Mouse (Mus musculus): ENCODE measurements at regions not wholly inside any gene's neighbourhood (a gene's known extent, or its start where the extent isn't known, plus 50 kb on each side); places are given as distances from the start of the nearest gene placed in this dataset.
"Not testable (repeated sequence)": the region's sequence is repeated elsewhere in the genome, so short reads cannot be mapped to it uniquely, and the experiment has no call there.

DNA sequence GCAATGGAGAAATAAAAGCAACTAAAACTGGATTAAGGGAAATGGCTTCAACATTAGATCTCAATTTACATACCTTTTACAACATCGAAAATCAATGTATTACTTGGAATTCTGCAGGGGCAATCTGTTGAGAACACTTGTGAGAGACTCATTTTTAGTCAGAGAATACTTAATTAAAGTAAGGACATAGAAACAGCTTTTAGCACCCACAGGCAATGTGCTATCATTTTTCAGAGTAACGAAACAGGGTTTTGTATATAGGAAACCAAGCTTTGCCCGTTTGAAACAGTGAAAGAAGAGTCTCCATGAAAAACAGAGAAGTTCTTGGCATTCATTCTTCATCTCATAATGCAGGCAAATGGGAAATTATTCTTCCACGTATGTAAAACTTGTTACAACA, 196.4 kb downstream of the Tdrd3 start:
- no peak for DNase-seq

DNA sequence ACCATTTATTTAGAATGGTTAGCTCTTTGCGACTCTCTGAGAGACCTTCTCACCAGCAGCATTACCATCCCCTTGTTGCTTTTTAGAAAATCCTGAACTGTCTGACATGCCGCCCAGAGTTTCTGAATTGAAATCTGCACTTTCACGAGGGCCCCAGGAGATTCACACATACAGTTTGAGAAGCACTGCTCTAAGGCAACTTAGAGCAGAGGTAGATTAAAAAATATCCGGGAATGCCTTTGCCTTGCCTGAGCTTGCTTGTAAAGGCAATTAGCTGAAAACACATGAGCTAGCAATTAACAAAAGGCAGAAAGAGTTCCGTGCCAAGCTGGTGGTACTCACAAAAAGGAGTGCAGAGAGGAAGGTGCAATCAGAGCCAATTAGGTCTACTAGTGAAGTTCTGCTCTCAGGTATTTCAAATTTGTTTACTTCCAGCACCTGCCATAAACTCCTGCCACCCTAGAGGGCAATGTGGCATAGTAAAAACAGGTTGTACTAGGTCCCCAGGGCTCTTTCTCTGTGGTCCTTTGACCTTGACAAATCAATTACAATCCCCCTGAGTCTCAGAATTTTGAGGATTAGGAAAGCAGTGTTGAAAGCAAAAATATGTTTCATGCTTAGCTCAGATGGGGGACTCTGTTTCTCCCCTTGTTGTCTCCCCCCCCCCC, 203.1 kb downstream of the Tdrd3 start:
- no peak for DNase-seq

DNA sequence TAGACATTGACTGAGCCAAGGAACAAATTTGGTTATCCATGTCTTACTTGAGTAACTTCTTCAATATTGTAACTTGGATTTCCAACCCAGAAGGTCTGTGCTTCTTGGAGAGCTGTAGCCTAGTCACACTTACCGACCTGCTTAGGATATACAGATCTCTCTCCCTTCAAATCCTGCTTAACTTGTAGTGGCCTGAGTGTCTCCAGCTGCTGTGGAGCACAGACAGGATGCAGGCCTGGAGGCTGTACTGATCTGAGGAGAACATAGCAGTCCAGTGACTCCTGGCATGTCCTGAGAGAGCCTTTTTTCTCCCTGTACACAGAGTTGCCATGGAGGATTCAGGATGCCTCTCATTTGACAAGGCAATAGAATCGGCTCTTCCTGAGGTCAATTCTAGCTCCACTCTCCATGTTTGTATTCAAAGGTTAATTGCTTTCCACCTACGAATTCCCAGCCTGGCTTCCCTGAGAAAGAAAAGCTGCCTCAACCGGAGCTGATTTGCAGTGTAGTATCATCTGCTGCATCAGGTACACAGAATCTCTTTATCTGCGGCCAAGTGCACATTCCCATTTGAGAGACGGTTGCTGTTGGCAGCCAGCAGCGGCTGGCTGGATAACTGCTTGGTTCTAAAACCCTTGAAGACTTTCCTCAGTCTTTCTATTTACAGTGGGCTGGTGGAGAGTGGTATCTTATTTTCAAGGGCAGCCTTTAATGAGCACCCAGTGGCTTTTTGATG, 214.8 kb downstream of the Tdrd3 start:
- no peak for DNase-seq

DNA sequence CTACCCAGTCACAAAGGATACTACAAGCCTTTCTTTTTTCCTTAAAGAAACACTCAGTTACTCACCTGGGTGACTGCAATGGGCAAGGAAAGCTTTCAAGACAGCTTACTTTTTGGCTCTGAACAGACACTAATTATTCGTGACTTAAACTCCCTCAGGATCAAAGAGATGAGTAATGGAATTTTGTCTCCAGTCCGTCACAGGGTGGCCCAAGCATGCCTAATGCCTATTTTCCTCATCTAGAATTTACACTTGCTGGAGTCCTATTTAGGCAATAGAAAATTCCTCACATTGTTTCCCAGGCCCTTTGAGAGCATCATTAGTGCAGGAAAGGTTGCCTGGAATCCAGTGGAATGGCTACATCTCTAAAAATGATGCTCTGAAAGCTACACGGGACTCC, 218.2 kb downstream of the Tdrd3 start:
- no peak for DNase-seq

DNA sequence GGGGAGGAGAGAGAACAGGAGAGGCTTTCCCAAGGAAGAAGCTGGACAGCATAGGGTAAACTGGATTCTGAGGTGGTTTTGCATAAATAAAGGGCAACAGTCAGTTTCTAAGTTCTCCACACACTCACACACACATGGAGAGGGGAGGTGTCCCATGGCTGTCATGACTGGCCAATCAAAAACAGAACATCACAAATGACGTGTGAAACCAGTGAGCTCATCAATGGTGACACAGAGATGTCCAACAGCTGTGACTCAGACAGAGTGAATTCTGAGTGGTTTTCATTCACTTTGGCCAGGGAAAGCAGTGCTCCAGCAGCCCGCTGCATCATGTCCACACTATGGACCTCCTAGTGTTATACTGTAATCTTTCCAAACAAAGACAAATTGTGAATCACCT, 220.7 kb downstream of the Tdrd3 start:
- DNase-seq, result no peak

DNA sequence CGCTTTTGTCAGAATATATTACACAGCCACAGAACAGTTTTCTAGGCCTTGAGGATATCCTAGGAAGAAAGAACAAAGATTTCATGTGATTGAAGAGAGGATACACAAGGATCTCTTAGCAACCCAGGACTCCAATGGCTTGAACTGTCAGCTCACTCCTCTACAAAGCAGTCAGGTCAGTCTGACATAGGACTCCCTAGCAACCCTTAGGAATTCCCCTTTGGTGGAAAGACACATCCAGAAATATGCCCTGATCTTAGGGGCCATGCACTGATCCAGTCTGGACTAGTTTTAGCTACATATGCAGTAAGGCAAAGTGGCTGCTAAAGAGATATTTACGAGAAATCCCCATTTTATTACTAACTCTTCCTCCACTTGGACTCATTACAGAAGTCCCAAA, 251.5 kb downstream of the Tdrd3 start:
- no peak for DNase-seq

DNA sequence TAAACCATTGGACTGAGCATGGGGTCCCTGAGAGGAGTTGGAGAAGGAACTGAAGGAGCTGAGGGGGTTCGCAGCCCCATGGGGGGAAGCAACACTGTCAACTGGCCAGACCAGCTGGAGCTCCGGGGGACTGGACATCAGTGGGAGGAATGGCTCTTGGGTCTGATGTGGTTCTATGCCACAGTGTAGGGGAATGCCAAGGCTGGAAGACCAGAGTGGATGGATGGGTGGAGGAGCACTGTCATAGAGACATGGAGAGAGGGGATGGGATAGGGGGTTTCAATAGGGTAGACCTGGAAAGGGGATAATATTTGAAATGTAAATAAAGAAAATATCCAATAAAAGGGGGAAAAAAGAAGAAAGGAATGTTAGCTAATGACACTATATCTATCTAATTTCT, 253.1 kb downstream of the Tdrd3 start:
- no peak for DNase-seq

DNA sequence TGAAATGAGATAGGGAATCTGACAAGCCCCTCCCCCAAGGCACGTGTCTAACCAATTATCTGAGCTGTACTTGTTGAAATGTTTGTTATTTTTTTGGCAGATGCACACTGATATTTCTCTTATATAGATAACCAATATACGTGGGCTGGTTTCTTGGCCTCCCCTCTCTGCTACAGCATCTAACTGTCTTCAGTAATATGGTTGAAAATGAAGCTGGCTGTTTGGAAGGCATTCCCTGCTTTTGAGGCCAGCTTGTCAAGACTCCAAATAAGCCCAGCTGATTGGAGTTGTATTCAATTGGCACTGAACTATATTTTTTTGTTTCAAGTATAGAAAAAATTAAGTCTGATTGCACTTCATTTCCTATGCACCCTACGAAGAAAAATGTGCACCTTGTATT, 264.3 kb downstream of the Tdrd3 start:
- DNase-seq, result no peak

DNA sequence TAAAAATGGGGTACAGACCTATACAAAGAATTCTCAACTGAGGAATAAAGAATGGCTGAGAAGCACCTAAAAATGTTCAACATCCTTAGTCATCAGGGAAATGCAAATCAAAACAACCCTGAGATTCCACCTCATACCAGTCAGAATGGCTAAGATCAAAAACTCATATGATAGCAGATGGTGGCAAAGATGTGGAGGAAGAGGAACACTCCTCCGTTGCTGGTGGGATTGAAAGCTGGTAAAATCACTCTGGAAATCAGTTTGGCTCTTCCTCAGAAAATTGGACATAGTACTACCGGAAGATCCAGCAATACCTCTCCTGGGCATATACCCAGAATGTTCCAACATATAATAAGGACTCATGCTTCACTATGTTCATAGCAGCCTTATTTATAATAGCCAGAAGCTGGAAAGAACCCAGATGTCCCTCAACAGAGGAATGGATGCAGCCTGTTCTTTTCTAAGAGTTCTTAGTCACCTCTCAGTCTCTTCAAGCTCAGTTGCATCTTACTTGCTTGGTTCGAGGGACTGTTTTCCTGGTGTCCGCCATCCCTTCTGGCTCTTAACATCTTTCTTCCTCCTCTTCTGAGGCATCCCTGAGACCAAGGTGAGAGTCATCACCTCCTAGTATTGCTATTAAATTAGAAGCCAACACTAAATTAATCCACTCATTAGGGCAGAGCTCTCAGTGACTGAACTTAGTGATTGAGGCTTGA, 266.8 kb downstream of the Tdrd3 start:
- not testable (repeated sequence) for DNase-seq

DNA sequence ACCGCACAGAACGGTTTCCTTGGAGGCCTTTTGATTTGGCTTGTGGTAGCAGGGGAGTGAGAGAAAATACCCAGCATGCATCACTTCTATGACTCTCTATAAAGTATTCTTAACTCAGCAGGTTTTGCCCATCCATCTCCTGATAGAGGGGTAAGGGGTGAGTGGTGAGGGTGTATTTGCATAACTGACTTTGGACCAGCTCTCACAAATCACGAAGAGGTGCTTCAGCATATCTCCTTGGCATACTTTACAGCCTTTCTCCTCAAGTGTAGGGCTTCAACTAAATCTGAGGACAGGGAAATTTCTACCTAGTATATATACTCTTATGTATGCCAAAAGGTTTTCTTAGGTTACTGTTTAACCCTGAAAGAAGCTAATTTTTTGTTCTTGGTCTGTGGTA, 273.4 kb downstream of the Tdrd3 start:
- DNase-seq, result no peak

DNA sequence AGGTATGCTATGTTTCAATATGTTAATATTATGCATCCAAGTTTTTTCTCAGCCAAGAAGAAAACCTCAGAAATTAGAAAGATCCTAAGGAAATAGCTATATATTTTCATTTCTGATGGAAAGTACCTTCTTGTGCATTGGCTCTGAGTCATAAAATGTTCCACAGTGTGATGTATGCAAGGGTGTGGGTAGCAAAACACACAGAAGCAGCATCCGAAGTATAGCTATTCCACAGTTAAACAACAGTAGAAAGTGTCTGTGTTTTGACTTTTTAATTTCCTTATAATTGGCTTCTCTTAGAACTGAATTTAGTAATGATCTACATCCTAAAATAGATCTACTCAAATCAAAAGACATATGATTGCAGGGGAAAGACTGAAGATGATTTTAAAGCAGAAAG, 320.0 kb downstream of the Tdrd3 start:
- DNase-seq, result no peak

DNA sequence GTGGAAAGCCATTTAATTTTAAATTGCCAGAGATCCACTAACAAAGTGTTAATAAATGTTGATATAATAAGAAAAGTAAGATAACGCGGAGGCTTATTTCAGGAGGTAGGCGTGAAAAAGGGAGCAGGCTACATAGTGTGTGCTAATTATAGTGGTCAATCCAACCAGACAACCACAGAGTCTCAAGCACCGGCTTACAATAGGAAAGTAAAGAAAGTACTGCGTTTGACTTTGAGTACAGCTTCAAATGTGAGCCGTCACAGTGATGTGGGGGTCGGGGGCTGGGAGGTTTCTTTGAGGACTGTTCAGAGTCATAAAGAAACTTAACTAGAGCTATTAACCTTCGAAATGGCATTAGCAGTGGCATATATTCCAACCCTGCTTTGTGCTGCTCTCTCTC, 329.1 kb downstream of the Tdrd3 start:
- DNase-seq, result no peak

DNA sequence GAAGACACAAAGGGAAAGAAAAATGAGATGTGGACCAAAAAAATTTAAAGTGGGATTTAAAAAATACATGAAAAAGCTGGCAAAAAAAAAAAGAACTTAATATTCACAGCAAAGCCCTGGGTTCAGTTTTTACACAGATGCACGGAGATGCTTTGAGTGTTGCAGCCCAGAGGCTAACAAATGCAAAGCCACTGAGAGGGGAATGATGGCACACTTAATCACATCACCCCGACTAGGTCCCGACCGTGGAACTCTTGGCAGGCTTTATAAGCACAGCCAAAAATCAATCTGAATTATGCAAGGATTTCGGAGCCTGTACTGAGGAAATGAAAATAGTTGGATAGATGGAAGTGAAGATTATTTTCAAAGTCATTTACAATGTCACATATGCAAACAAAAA, 329.6 kb downstream of the Tdrd3 start:
- DNase-seq, result no peak

DNA sequence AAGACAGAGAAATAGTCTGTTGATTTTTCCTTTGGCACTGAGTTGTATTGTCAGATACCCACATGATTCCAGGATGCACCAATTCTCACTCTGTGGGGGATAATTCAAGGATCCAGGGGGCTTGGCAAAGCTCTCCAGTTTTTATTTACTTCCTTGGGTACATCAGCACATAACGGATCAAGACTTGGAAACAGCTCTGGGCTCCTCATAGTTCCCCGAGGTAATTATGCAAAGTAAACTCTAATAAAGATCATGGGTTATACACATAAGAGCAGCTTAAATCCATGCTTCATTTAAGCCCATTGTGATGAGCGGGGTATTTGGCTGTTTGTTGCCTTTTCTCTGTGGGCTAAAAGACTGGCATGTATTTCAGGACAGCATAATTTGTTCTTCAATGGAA, 332.6 kb downstream of the Tdrd3 start:
- no peak for DNase-seq

DNA sequence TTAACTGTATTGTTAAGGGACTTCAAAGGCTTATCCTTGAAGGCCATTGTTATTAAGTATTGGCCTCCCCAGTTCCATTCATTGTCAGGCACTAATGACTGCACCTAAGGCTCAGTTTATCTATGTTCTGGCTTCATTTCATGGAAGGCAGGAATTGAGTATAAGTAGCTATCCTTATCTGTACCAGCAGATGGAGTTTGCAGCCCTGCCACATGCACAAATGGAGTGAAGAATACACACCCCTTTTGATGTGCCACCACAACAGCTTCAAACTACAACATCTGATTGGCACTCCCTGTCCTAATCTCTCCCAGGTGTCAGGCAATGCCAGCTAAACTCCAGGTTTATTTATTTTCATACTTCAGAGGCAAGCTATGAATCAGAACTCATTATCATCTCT, 333.3 kb downstream of the Tdrd3 start:
- DNase-seq, result no peak

DNA sequence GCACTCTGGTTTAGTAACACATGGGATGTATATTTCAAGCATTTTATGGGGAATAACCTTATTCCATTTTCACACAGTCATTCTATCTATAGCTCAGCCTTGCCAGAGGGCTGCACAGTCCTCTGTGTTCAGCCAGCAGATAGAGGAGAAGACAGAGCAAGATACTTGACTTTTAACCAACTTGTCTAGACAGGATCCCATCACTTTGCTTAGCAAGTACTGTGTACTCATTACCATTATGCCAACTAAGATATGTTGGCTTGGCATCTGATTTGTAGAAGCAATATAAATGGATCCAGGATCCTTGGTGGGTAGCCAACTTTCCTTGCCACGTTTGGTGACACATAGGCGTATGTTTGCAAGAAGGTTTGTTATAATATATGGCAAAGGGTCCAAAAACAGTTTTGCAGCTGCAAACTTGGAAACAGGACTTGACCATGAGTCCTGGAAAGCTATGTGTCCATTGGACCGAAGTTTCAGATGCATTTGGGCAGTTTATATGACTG, 334.3 kb downstream of the Tdrd3 start:
- DNase-seq, result no peak

DNA sequence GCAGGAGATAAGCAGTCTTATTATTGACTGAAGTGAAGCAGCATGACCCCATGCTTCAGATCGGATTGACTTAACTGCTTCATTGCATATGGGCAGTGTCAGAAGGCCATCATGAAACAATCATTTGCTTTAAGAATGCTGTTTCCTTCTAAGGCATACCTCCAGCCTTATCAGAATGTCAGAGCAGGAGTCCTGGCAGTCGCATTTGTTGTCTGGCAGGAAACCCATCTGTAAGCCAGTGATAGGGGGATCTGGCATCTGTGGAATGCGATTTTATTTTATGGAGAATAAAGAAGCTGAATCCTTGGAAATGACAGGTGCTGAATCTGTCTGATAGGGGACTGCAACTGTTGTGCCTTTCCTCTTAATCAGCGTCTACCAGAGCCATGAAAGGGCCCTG, 338.3 kb downstream of the Tdrd3 start:
- no peak for DNase-seq

DNA sequence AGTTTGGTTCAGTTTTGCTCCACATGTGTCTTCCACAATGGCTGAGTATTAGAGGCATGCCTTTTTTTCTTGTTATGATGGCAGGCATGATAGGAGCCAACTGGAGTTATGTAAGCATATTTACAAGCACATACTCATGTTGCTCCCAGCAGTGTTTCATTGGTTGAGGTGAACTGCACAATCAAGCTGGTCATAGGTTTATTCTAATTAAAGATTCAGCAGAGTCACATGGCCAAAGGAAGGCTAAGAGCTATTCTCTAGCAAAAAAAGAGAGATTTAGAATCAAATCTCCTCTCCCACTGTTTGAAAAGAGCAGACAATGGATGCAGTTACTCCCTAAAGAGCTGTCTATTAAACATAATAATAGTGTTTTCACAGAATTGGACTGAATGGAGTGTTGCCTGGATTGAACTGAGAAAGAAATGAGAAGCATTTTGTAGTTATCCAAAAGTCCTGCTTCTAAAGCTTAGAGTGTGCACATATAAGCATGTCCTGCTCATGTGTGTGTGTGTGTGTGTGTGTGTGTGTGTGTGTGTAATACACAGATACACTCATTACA, 359.0 kb downstream of the Tdrd3 start:
- no peak for DNase-seq

DNA sequence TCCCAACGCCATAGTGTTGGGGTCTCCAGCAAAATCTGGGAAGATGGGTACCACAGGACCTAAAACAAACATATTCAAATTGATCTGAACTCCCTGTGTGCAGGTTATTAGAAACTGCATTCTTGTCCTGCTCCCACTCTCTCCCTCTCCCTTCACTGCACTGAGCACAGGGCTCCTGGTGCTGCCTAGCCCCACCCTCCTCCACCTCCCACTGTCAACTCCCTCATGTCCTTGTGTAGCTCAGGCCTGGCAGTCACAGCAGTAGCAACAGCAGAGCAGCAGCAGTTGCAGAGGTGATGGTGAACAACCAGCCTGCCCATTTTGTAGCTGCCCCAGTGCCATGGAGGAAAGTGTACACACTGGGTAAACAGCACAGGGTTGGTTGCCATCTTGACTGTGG, 383.4 kb downstream of the Tdrd3 start:
- DNase-seq, result no peak

DNA sequence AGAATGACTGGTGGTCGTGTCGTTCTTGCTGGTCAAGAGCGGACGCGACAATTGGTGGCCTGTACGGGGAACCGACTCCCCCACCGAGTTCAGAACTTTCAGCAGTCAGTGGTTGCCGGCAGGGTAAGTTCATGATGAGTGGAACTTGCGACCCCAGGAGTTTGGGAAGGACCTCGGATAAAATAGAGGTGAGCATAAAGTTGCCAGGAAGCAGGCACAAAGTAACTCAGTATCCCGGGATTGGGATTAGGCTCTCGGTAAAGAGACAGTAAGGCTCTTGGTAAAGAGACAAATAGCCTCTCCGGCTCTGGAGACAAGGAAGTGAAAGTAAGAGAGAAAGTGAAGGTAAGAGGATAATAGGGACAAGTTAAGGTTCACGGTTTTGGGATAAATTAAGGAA, 393.2 kb downstream of the Tdrd3 start:
- DNase-seq, result peak; percentile 4

DNA sequence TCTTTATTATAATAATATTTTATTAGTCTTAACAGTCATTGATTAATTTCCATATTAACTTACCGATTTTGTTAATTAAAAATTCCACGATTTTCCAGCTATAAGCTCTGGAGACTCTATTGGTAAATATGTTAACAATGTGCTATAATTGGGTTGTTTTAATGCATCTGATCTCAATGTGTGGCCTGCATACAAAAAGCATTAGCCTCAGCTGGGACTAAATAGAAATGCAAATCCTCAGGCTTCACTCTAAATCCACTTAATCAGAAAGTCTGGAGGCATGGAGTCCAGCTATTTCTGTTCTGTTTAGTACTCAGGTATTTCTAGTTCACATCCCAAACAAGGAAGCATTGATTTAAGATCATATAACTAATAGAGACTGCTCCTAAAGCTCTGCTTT, 427.7 kb downstream of the Tdrd3 start:
- DNase-seq, result no peak

DNA sequence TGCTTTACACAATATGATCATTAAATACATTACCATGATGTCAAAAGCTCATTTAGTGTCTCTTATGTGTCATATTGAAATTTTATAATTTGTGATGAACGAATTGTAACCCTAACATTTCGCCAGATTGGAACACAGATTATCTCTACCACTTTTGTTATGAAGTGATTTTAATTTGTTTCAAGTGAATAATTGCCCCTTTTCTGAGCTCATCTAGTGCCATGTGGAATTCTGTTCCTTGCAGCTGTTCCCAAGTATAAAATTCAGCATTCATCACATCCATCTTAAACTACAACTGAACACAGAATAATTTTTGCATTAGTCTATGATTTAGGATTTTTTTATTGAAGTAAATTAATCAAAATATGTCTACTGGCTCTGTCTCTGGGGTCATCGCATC, 445.0 kb downstream of the Tdrd3 start:
- DNase-seq, result no peak
